Mouse (Mus musculus): Measurements from ENCODE around the gene Nek11. TPM values are rescaled to one million over a fixed set of nuclear protein-coding genes. Genes with fewer than 3 reads are reported as not detected.

Gene Nek11
- total and polyA plus RNA-seq, 2 experiments, result not detected

DNA sequence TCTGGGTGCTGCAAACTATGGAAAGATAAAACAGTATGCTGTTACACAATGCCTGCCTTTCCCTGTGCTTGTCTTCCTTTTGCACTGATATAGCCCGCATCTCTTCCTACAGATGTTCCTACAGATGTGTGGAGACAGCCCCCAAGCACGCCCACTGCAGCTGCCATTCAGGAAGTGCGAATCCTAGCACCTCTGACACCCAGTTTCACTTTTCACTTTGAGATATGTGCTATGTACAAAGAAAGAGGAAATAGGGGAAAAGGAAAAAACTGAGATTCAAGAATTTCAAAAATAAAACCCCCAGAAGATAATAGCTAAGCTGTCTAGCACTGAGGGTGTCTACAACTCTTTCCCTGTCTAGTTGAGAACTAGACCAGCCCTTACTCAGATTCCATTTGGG, 208.6 kb downstream of the Nek11 start:
- Histone ChIP-seq H3K9ac (ENCODE audit: low read depth, low read length) (no peak overlapping the region), H3K36me3 (ENCODE audit: control insufficient read depth, insufficient read depth, low read length) (no peaks in the 10 kb centered on the region), H3K27me3 (ENCODE audit: control insufficient read depth, insufficient read depth, low read length) (no peaks in the 10 kb centered on the region; the same call in 1 of the 2 replicates), H3K27ac (replicated peaks; ENCODE audit: insufficient read depth, low read depth, low read length) (no peak overlapping the region), H3K4me1 (ENCODE audit: control insufficient read depth, insufficient read depth, low read length) (no peaks in the 10 kb centered on the region), H3K4me3 (ENCODE audit: insufficient read depth, low read depth, low read length) (no peak overlapping the region), H3K79me2 (ENCODE audit: control insufficient read depth, insufficient read depth, low read length) (no peaks in the 10 kb centered on the region)
- no peak for DNase-seq (ENCODE audit: extremely low read depth, low read depth, low spot score)
- TF ChIP-seq CTCF (IDR thresholded peaks at IDR 0.05; ENCODE audit: low read depth, low read length) (no peak), POLR2A (IDR thresholded peaks at IDR 0.05; ENCODE audit: extremely low read depth, insufficient read depth, low read length) (no peak)
- 69% methylated on average over 3 of the region's 3 CpGs for WGBS

DNA sequence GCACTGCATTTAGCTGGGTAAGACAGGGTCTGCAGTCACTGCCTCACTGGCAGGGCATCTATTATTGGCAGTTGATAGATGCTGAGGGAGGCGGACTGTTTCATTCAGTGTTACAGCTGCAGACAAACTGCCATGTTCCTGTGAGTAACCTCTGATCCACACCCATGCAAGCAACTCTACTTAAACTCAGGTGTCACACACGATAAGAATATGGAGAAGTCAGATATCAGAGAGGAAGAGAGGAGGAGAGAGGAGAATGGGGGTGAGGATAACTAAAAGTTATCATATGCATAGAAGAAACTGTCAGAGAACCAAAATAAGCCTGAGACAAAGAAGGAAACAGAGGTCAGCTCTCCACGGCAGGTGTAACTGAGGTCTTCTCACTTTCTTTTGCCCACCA, 212.9 kb downstream of the Nek11 start:
- Histone ChIP-seq H3K27ac (replicated peaks; ENCODE audit: insufficient read depth, low read depth, low read length) (no peak overlapping the region), H3K9ac (ENCODE audit: low read depth, low read length) (no peak overlapping the region), H3K79me2 (ENCODE audit: control insufficient read depth, insufficient read depth, low read length) (no peaks in the 10 kb centered on the region), H3K36me3 (ENCODE audit: control insufficient read depth, insufficient read depth, low read length) (no peaks in the 10 kb centered on the region), H3K4me1 (ENCODE audit: control insufficient read depth, insufficient read depth, low read length) (no peaks in the 10 kb centered on the region), H3K27me3 (ENCODE audit: control insufficient read depth, insufficient read depth, low read length) (no peaks in the 10 kb centered on the region; the same call in 1 of the 2 replicates), H3K4me3 (ENCODE audit: insufficient read depth, low read depth, low read length) (no peak overlapping the region)
- 83% methylated on average over 3 of the region's 3 CpGs for WGBS
- DNase-seq (ENCODE audit: extremely low read depth, low read depth, low spot score), result no peak
- TF ChIP-seq CTCF (IDR thresholded peaks at IDR 0.05; ENCODE audit: low read depth, low read length), result no peak
- TF ChIP-seq POLR2A (IDR thresholded peaks at IDR 0.05; ENCODE audit: extremely low read depth, insufficient read depth, low read length), result no peak

DNA sequence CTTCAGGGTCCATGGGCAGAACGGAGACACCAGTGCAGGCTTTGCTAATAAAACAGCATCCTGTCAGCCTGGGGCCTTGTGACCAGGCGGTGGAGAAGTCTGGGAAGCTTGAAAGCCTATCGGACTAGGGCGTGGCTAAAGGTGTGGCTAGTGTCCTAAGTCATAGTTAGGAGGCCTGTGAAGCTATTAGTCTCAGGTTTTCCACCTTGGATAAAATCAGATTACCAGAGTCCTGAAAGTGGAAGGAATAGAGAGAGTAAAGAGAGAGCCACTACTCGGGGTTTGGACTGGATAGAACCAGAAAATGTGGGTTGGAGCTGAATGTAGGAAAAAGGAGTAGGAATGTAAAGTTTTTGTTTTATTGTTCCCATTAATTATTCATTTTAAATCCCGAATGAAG, 250.3 kb downstream of the Nek11 start, which contains the start of gene 1700080E11Rik:
Gene 1700080E11Rik, minus strand, starts transcription at position 101 of the 400 bp plus-strand sequence.
- no peak within 1 kb of the TSS for H3K9ac ChIP-seq (ENCODE audit: low read depth, low read length)
- H3K27ac ChIP-seq (replicated peaks; ENCODE audit: insufficient read depth, low read depth, low read length), result no peak within 1 kb of the TSS
- H3K4me3 ChIP-seq (ENCODE audit: insufficient read depth, low read depth, low read length), result no peak within 1 kb of the TSS
- no peaks in the 10 kb centered on the region for H3K36me3 ChIP-seq (ENCODE audit: control insufficient read depth, insufficient read depth, low read length)
- DNase-seq (ENCODE audit: extremely low read depth, low read depth, low spot score), result no peak
- WGBS, result 76% methylated on average over 6 of the region's 6 CpGs
- no peaks in the 10 kb centered on the region for H3K27me3 ChIP-seq (ENCODE audit: control insufficient read depth, insufficient read depth, low read length)
- TF ChIP-seq CTCF (IDR thresholded peaks at IDR 0.05; ENCODE audit: low read depth, low read length) (no peak), POLR2A (IDR thresholded peaks at IDR 0.05; ENCODE audit: extremely low read depth, insufficient read depth, low read length) (no peak)
- no peaks in the 10 kb centered on the region for H3K79me2 ChIP-seq (ENCODE audit: control insufficient read depth, insufficient read depth, low read length)
- H3K4me1 ChIP-seq (ENCODE audit: control insufficient read depth, insufficient read depth, low read length), result no peaks in the 10 kb centered on the region

DNA sequence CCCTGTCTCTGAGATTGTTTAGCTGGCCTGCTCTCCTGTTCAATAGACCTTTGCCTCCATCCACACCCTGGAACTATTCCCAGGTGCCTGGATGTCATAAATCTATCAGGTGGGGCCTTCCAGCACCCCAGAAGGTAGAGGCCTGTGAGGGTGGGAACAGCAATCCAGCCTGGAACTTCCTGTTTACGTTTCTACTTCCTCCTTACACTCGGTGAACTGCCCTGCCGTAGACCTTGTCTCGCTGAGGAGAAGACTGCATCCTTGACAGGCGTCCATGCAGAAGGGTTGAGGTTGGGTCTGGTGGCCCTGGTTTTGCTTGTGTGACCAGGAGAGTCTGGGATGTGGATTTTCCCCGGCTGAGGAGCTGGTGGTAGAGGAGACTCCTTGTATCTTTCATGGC, 256.1 kb downstream of the Nek11 start:
- Histone ChIP-seq H3K4me3 (ENCODE audit: insufficient read depth, low read depth, low read length) (no peak overlapping the region), H3K36me3 (ENCODE audit: control insufficient read depth, insufficient read depth, low read length) (no peaks in the 10 kb centered on the region), H3K27ac (replicated peaks; ENCODE audit: insufficient read depth, low read depth, low read length) (no peak overlapping the region), H3K79me2 (ENCODE audit: control insufficient read depth, insufficient read depth, low read length) (no peaks in the 10 kb centered on the region), H3K27me3 (ENCODE audit: control insufficient read depth, insufficient read depth, low read length) (no peaks in the 10 kb centered on the region), H3K4me1 (ENCODE audit: control insufficient read depth, insufficient read depth, low read length) (no peaks in the 10 kb centered on the region), H3K9ac (ENCODE audit: low read depth, low read length) (no peak overlapping the region)
- TF ChIP-seq POLR2A (IDR thresholded peaks at IDR 0.05; ENCODE audit: extremely low read depth, insufficient read depth, low read length) (no peak), CTCF (IDR thresholded peaks at IDR 0.05; ENCODE audit: low read depth, low read length) (no peak)
- WGBS, result 69% methylated on average over 6 of the region's 6 CpGs
- DNase-seq (ENCODE audit: extremely low read depth, low read depth, low spot score), result no peak

DNA sequence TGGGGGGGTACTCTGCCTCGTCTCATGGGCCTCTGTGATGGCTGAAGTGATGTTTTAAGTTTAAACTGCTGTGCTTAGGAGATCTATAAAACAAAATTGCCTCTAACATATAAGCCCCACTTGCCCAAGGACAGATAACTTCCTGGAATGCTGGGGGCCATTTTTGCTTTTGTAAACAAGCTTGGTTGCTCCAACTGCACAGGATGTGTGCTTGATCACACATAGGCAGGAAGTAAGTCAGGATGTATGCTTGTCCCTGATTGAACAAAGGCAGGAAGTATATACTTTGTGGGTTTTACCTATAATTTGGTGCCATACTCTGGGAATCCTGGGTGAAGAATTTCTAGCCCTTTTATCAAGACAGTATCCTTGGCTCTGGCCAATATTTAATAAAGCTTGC, 258.9 kb downstream of the Nek11 start:
- H3K4me1 ChIP-seq (ENCODE audit: control insufficient read depth, insufficient read depth, low read length), result no peaks in the 10 kb centered on the region
- no peak overlapping the region for H3K9ac ChIP-seq (ENCODE audit: low read depth, low read length)
- H3K27ac ChIP-seq (replicated peaks; ENCODE audit: insufficient read depth, low read depth, low read length), result no peak overlapping the region
- 44% methylated on average over 1 of the region's 1 CpGs for WGBS
- TF ChIP-seq POLR2A (IDR thresholded peaks at IDR 0.05; ENCODE audit: extremely low read depth, insufficient read depth, low read length) (no peak), CTCF (IDR thresholded peaks at IDR 0.05; ENCODE audit: low read depth, low read length) (no peak)
- H3K79me2 ChIP-seq (ENCODE audit: control insufficient read depth, insufficient read depth, low read length), result no peaks in the 10 kb centered on the region
- no peak for DNase-seq (ENCODE audit: extremely low read depth, low read depth, low spot score)
- no peaks in the 10 kb centered on the region for H3K27me3 ChIP-seq (ENCODE audit: control insufficient read depth, insufficient read depth, low read length)
- H3K36me3 ChIP-seq (ENCODE audit: control insufficient read depth, insufficient read depth, low read length), result no peaks in the 10 kb centered on the region
- H3K4me3 ChIP-seq (ENCODE audit: insufficient read depth, low read depth, low read length), result no peak overlapping the region

DNA sequence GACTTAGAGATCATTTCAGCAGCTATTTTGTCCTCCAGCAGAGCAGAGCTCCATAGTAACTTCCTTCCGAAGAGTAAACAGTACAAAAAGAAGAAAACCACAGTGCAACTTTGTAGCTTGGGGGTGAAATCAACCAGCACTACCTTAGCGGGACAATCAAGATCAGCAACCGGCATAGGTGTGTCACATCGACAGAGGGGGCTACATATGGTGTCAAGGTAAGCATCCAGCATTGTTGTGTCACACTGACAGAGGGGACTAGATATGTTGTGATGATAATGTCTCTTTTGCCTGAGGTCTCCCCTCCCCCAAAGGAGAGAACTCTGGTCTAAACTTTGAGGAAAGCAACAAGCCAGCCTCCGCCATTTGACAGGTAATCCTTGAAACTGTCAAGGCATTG, 260.8 kb downstream of the Nek11 start:
- no peak overlapping the region for H3K27ac ChIP-seq (replicated peaks; ENCODE audit: insufficient read depth, low read depth, low read length)
- no peaks in the 10 kb centered on the region for H3K36me3 ChIP-seq (ENCODE audit: control insufficient read depth, insufficient read depth, low read length)
- peaks cover 3% of the 10 kb centered on the region; the same call in 1 of the 2 replicates for H3K4me1 ChIP-seq (ENCODE audit: control insufficient read depth, insufficient read depth, low read length)
- TF ChIP-seq POLR2A (IDR thresholded peaks at IDR 0.05; ENCODE audit: extremely low read depth, insufficient read depth, low read length), result no peak
- no peak for TF ChIP-seq CTCF (IDR thresholded peaks at IDR 0.05; ENCODE audit: low read depth, low read length)
- H3K9ac ChIP-seq (ENCODE audit: low read depth, low read length), result no peak overlapping the region
- no peaks in the 10 kb centered on the region for H3K79me2 ChIP-seq (ENCODE audit: control insufficient read depth, insufficient read depth, low read length)
- WGBS, result 75% methylated on average over 5 of the region's 5 CpGs
- no peaks in the 10 kb centered on the region for H3K27me3 ChIP-seq (ENCODE audit: control insufficient read depth, insufficient read depth, low read length)
- no peak overlapping the region for H3K4me3 ChIP-seq (ENCODE audit: insufficient read depth, low read depth, low read length)
- DNase-seq (ENCODE audit: extremely low read depth, low read depth, low spot score), result no peak
